Mouse (Mus musculus) retina, postnatal 1 day (tissue): ENCODE results near the gene Surf1.
"Not testable (repeated sequence)": the region's sequence is repeated elsewhere in the genome, so short reads cannot be mapped to it uniquely, and the experiment has no call there.

ENCODE experiments used
- DNase-seq: peaks from one replicate; pipeline ENCODE4 v3.0.0-alpha.2; 2012

Gene Surf1

GRCm38 (mm10) chr2:26921784-26922183 is 5.5 kb upstream of the Surf1 start:
- DNase-seq: no peak

GRCm38 (mm10) chr2:26920190-26920855 is 4.0 kb upstream of the Surf1 start:
- no peak for DNase-seq

- no peak for DNase-seq
These were observed 3.4 kb upstream of the Surf1 start for GRCm38 (mm10) chr2:26919684-26920083.

GRCm38 (mm10) chr2:26916738-26917137 is 408 bp upstream of the Surf1 start:
- no peak for DNase-seq

- DNase-seq: no peak
These were observed 2.0 kb downstream of the Surf1 start for GRCm38 (mm10) chr2:26914148-26914941.

GRCm38 (mm10) chr2:26913416-26914147 is 2.7 kb downstream of the Surf1 start:
- no peak for DNase-seq

GRCm38 (mm10) chr2:26912253-26912770 is 4.0 kb downstream of the Surf1 start:
- DNase-seq: no peak

- peak; percentile 87 for DNase-seq
These were observed 5.2 kb downstream of the Surf1 start for GRCm38 (mm10) chr2:26910994-26911765.

- DNase-seq: peak; percentile 99
These were observed 6.0 kb downstream of the Surf1 start, which contains the start of the genes Med22 and Rpl7a for GRCm38 (mm10) chr2:26910124-26910993. Gene Med22 (minus strand): TSS chr2:26910677. Gene Rpl7a (plus strand): TSS chr2:26910764.

GRCm38 (mm10) chr2:26909387-26909784 is 6.9 kb downstream of the Surf1 start:
- DNase-seq: no peak

GRCm38 (mm10) chr2:26908710-26909386 is 7.5 kb downstream of the Surf1 start:
- no peak for DNase-seq

- DNase-seq: peak; percentile 64
These were observed 9.2 kb downstream of the Surf1 start for GRCm38 (mm10) chr2:26907109-26907508.

- no peak for DNase-seq
These were observed 9.9 kb downstream of the Surf1 start for GRCm38 (mm10) chr2:26906431-26906830.

- DNase-seq: no peak
These were observed 10.4 kb downstream of the Surf1 start for GRCm38 (mm10) chr2:26905936-26906335.

GRCm38 (mm10) chr2:26903311-26903710 is 13.0 kb downstream of the Surf1 start:
- DNase-seq: no peak

- peak; percentile 98 for DNase-seq
These were observed 13.7 kb downstream of the Surf1 start, which contains the start of gene Surf6 for GRCm38 (mm10) chr2:26902467-26903220. Gene Surf6 (minus strand): TSS chr2:26902879.

- peak; percentile 3 for DNase-seq
These were observed 14.4 kb downstream of the Surf1 start for GRCm38 (mm10) chr2:26901834-26902400.

GRCm38 (mm10) chr2:26900731-26901130 is 15.6 kb downstream of the Surf1 start:
- DNase-seq: no peak

GRCm38 (mm10) chr2:26895898-26896297 is 20.4 kb downstream of the Surf1 start:
- DNase-seq: no peak

- DNase-seq: not testable (repeated sequence)
These were observed 30.2 kb downstream of the Surf1 start for GRCm38 (mm10) chr2:26886170-26886569.
